Mouse (Mus musculus) small intestine, adult 2 months (tissue): ENCODE measurements around the gene Syt6.

Experiments used
- CTCF ChIP-seq: fragments of 200-500 bp; IDR thresholded peaks from 2 replicates; pipeline ENCODE4 v1.5.1; 2012; ENCODE audit warnings: low read depth, mild to moderate bottlenecking, control low read depth, inconsistent platforms, low read length, moderate library complexity, mixed read lengths; ENCODE audit not compliant: insufficient replicate concordance, insufficient read length; ENCODE audit errors: extremely low read depth
- POLR2A ChIP-seq: fragments of 200-500 bp; IDR thresholded peaks from 2 replicates; pipeline ENCODE4 v1.6.1; 2012; ENCODE audit warnings: low read depth, mild to moderate bottlenecking, control low read depth, inconsistent platforms, low read length, moderate library complexity

DNA sequence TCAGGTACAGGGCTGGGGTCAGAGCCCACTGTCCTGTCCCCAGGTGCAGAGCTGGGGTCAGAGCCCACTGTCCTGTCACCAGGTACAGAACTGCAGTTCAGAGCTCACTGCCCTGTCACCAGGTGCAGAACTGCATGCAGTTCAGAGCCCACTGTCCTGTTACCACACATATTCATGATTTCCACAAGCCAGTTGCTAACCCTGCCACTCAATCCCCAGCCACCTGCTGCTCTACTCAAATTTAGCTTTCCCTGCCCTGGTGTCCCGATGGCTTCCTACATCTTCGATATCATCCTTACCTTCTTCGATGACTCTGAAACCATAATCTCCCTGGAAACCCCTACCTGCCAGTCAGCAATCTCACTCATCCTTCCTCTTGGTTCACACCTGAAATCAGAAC, 88.4 kb downstream of the Syt6 start:
- TF ChIP-seq POLR2A: no peak
- TF ChIP-seq CTCF: no peak
